Mouse (Mus musculus): ENCODE measurements at regions not wholly inside any gene's neighbourhood (a gene's known extent, or its start where the extent isn't known, plus 50 kb on each side); places are given as distances from the start of the nearest gene placed in this dataset.

- TF ChIP-seq GATA1 (IDR thresholded peaks at IDR 0.05; ENCODE audit: borderline replicate concordance, low read length) (no peak), POLR2AphosphoS5 (IDR thresholded peaks at IDR 0.05; ENCODE audit: insufficient replicate concordance, low read depth, low read length) (no peak), GATA2 (IDR thresholded peaks at IDR 0.05; ENCODE audit: borderline replicate concordance, low read depth, low read length) (no peak), TAL1 (conservative IDR thresholded peaks at IDR 0.05; ENCODE audit: low read depth, low read length) (no peak), CTCF (IDR thresholded peaks at IDR 0.05; ENCODE audit: low read depth, low read length) (no peak)
- H3K4me3 ChIP-seq (ENCODE audit: low read depth, low read length), result no peak overlapping the region
- no peaks in the 10 kb centered on the region for H3K4me1 ChIP-seq (ENCODE audit: insufficient read depth, low read depth, low read length)
- ATAC-seq (ENCODE audit: extremely low read depth, insufficient number of reproducible peaks, low FRiP score, poor library complexity, severe bottlenecking) (no peak), DNase-seq (ENCODE audit: low spot score) (no peak)
- no peaks in the 10 kb centered on the region for H3K27me3 ChIP-seq (ENCODE audit: insufficient read depth, low read length)
- no peaks in the 10 kb centered on the region for H3K36me3 ChIP-seq (replicated peaks)
- peaks cover 37% of the 10 kb centered on the region for H3K9me3 ChIP-seq (replicated peaks)
Observed at GRCm38 (mm10) chr14:105773674-105774073, 122.9 kb downstream of the Spry2 start.

GRCm38 (mm10) chr14:105767100-105767499 is 129.5 kb downstream of the Spry2 start:
- ATAC-seq (ENCODE audit: extremely low read depth, insufficient number of reproducible peaks, low FRiP score, poor library complexity, severe bottlenecking) (no peak), DNase-seq (ENCODE audit: low spot score) (no peak)
- Histone ChIP-seq H3K36me3 (replicated peaks) (no peaks in the 10 kb centered on the region), H3K27me3 (ENCODE audit: insufficient read depth, low read length) (no peaks in the 10 kb centered on the region), H3K9me3 (replicated peaks) (peaks cover 22% of the 10 kb centered on the region), H3K4me3 (ENCODE audit: low read depth, low read length) (no peak overlapping the region), H3K4me1 (ENCODE audit: insufficient read depth, low read depth, low read length) (no peaks in the 10 kb centered on the region)
- TF ChIP-seq TAL1 (conservative IDR thresholded peaks at IDR 0.05; ENCODE audit: low read depth, low read length) (no peak), GATA1 (IDR thresholded peaks at IDR 0.05; ENCODE audit: borderline replicate concordance, low read length) (no peak), POLR2AphosphoS5 (IDR thresholded peaks at IDR 0.05; ENCODE audit: insufficient replicate concordance, low read depth, low read length) (no peak), CTCF (IDR thresholded peaks at IDR 0.05; ENCODE audit: low read depth, low read length) (no peak), GATA2 (IDR thresholded peaks at IDR 0.05; ENCODE audit: borderline replicate concordance, low read depth, low read length) (no peak)

GRCm38 (mm10) chr14:105752509-105753375 is 143.9 kb downstream of the Spry2 start:
- ATAC-seq (ENCODE audit: extremely low read depth, insufficient number of reproducible peaks, low FRiP score, poor library complexity, severe bottlenecking), result no peak
- H3K9me3 ChIP-seq (replicated peaks), result peaks cover 40% of the 10 kb centered on the region
- no peaks in the 10 kb centered on the region for H3K36me3 ChIP-seq (replicated peaks)
- DNase-seq (ENCODE audit: low spot score), result no peak
- TF ChIP-seq POLR2AphosphoS5 (IDR thresholded peaks at IDR 0.05; ENCODE audit: insufficient replicate concordance, low read depth, low read length) (no peak), TAL1 (conservative IDR thresholded peaks at IDR 0.05; ENCODE audit: low read depth, low read length) (no peak), CTCF (IDR thresholded peaks at IDR 0.05; ENCODE audit: low read depth, low read length) (no peak), GATA2 (IDR thresholded peaks at IDR 0.05; ENCODE audit: borderline replicate concordance, low read depth, low read length) (no peak), GATA1 (IDR thresholded peaks at IDR 0.05; ENCODE audit: borderline replicate concordance, low read length) (no peak)
- H3K4me1 ChIP-seq (ENCODE audit: insufficient read depth, low read depth, low read length), result no peaks in the 10 kb centered on the region
- H3K4me3 ChIP-seq (ENCODE audit: low read depth, low read length), result no peak overlapping the region
- no peaks in the 10 kb centered on the region for H3K27me3 ChIP-seq (ENCODE audit: insufficient read depth, low read length)

- TF ChIP-seq TAL1 (conservative IDR thresholded peaks at IDR 0.05; ENCODE audit: low read depth, low read length) (no peak), POLR2AphosphoS5 (IDR thresholded peaks at IDR 0.05; ENCODE audit: insufficient replicate concordance, low read depth, low read length) (no peak), CTCF (IDR thresholded peaks at IDR 0.05; ENCODE audit: low read depth, low read length) (no peak), GATA2 (IDR thresholded peaks at IDR 0.05; ENCODE audit: borderline replicate concordance, low read depth, low read length) (no peak), GATA1 (IDR thresholded peaks at IDR 0.05; ENCODE audit: borderline replicate concordance, low read length) (no peak)
- Histone ChIP-seq H3K27me3 (ENCODE audit: insufficient read depth, low read length) (no peaks in the 10 kb centered on the region), H3K4me3 (ENCODE audit: low read depth, low read length) (no peak overlapping the region), H3K36me3 (replicated peaks) (no peaks in the 10 kb centered on the region), H3K9me3 (replicated peaks) (peaks cover 37% of the 10 kb centered on the region), H3K4me1 (ENCODE audit: insufficient read depth, low read depth, low read length) (no peaks in the 10 kb centered on the region)
- ATAC-seq (ENCODE audit: extremely low read depth, insufficient number of reproducible peaks, low FRiP score, poor library complexity, severe bottlenecking) (no peak), DNase-seq (ENCODE audit: low spot score) (no peak)
Observed at GRCm38 (mm10) chr14:105751762-105752161, 144.9 kb downstream of the Spry2 start.

- peaks cover 35% of the 10 kb centered on the region for H3K9me3 ChIP-seq (replicated peaks)
- no peaks in the 10 kb centered on the region for H3K27me3 ChIP-seq (ENCODE audit: insufficient read depth, low read length)
- no peak for DNase-seq (ENCODE audit: low spot score)
- no peaks in the 10 kb centered on the region for H3K36me3 ChIP-seq (replicated peaks)
- no peak for ATAC-seq (ENCODE audit: extremely low read depth, insufficient number of reproducible peaks, low FRiP score, poor library complexity, severe bottlenecking)
- H3K4me1 ChIP-seq (ENCODE audit: insufficient read depth, low read depth, low read length), result no peaks in the 10 kb centered on the region
- no peak overlapping the region for H3K4me3 ChIP-seq (ENCODE audit: low read depth, low read length)
- TF ChIP-seq POLR2AphosphoS5 (IDR thresholded peaks at IDR 0.05; ENCODE audit: insufficient replicate concordance, low read depth, low read length) (no peak), GATA2 (IDR thresholded peaks at IDR 0.05; ENCODE audit: borderline replicate concordance, low read depth, low read length) (no peak), GATA1 (IDR thresholded peaks at IDR 0.05; ENCODE audit: borderline replicate concordance, low read length) (no peak), TAL1 (conservative IDR thresholded peaks at IDR 0.05; ENCODE audit: low read depth, low read length) (no peak), CTCF (IDR thresholded peaks at IDR 0.05; ENCODE audit: low read depth, low read length) (no peak)
Observed at GRCm38 (mm10) chr14:105744578-105744977, 152.0 kb downstream of the Spry2 start.

- Histone ChIP-seq H3K4me3 (ENCODE audit: low read depth, low read length) (no peak overlapping the region), H3K4me1 (ENCODE audit: insufficient read depth, low read depth, low read length) (no peaks in the 10 kb centered on the region)
- no peak for TF ChIP-seq POLR2AphosphoS5 (IDR thresholded peaks at IDR 0.05; ENCODE audit: insufficient replicate concordance, low read depth, low read length)
- TF ChIP-seq TAL1 (conservative IDR thresholded peaks at IDR 0.05; ENCODE audit: low read depth, low read length), result no peak
- no peak for TF ChIP-seq CTCF (IDR thresholded peaks at IDR 0.05; ENCODE audit: low read depth, low read length)
Observed at GRCm38 (mm10) chr14:105744125-105744524, 152.5 kb downstream of the Spry2 start.

More at GRCm38 (mm10) chr14:105744125-105744524, 152.5 kb downstream of the Spry2 start:
- DNase-seq (ENCODE audit: low spot score), result no peak
- no peak for ATAC-seq (ENCODE audit: extremely low read depth, insufficient number of reproducible peaks, low FRiP score, poor library complexity, severe bottlenecking)
- Histone ChIP-seq H3K9me3 (replicated peaks) (peaks cover 35% of the 10 kb centered on the region), H3K36me3 (replicated peaks) (no peaks in the 10 kb centered on the region), H3K27me3 (ENCODE audit: insufficient read depth, low read length) (no peaks in the 10 kb centered on the region)
